Mouse (Mus musculus) limb, embryonic 14.5 days (tissue): ENCODE data around the gene Adarb1. TPM values are rescaled to one million over a fixed set of nuclear protein-coding genes. Genes with fewer than 3 reads are reported as not detected.

Source experiments
- ATAC-seq: fragments of 200-750 bp; cut with Nextera tagmentation; 2 replicates; pipeline ENCODE4 v1.8.0; 2017; ENCODE audit warnings: low read depth, moderate number of reproducible peaks, moderate TSS enrichment; ENCODE audit not compliant: low FRiP score
- DNase-seq: peaks from one replicate; pipeline ENCODE4 v3.0.0-alpha.2; 2015; ENCODE audit warnings: low spot score
- H3K27ac ChIP-seq: fragments of 300-500 bp; sonication (generic); replicated peaks from 2 replicates; pipeline ENCODE4 v1.5.1; 2014; ENCODE audit warnings: low read depth, mild to moderate bottlenecking, low read length, moderate library complexity, mixed read lengths
- H3K27me3 ChIP-seq: fragments of 300-500 bp; sonication (generic); 2 replicates; pipeline ENCODE4 v1.6.1; 2014; ENCODE audit warnings: low read length, mixed read lengths; ENCODE audit not compliant: control insufficient read depth, insufficient read depth
- H3K36me3 ChIP-seq: fragments of 300-500 bp; sonication (generic); 2 replicates; pipeline ENCODE4 v1.6.1; 2014; ENCODE audit warnings: mild to moderate bottlenecking, low read length, moderate library complexity, mixed read lengths; ENCODE audit not compliant: control insufficient read depth, insufficient read depth
- H3K4me1 ChIP-seq: fragments of 300-500 bp; sonication (generic); 2 replicates; pipeline ENCODE4 v1.6.1; 2014; ENCODE audit warnings: antibody characterized with exemption, low read length, mixed read lengths; ENCODE audit not compliant: control insufficient read depth, insufficient read depth
- H3K4me2 ChIP-seq: fragments of 300-500 bp; sonication (generic); replicated peaks from 2 replicates; pipeline ENCODE4 v1.6.1; 2014; ENCODE audit warnings: low read depth, mild to moderate bottlenecking, low read length, moderate library complexity; ENCODE audit not compliant: severe bottlenecking
- H3K4me3 ChIP-seq: fragments of 300-500 bp; sonication (generic); replicated peaks from 2 replicates; pipeline ENCODE4 v1.5.1; 2014; ENCODE audit warnings: low read length
- H3K9ac ChIP-seq: fragments of 300-500 bp; sonication (generic); 2 replicates; pipeline ENCODE4 v1.6.1; 2014; ENCODE audit warnings: mild to moderate bottlenecking, low read depth, low read length, moderate library complexity; ENCODE audit not compliant: severe bottlenecking
- H3K9me3 ChIP-seq: fragments of 300-500 bp; sonication (generic); 2 replicates; pipeline ENCODE4 v1.6.1; 2016; ENCODE audit warnings: low read length; ENCODE audit not compliant: control insufficient read depth
- POLR2A ChIP-seq: fragments of 200-500 bp; IDR thresholded peaks from 2 replicates; pipeline ENCODE4 v1.8.0; 2012; ENCODE audit warnings: inconsistent platforms, mild to moderate bottlenecking, moderate library complexity, borderline replicate concordance; ENCODE audit not compliant: insufficient read depth, insufficient read length; ENCODE audit errors: extremely low read depth
- WGBS: fragments of 180-500 bp; shearing (Covaris S2); extraction: QIAGEN DNeasy Blood & Tissue Kit; methylation state at CpG from one replicate; pipeline ENCODE4 v1.1.7; 2014; 5-methylcytosine and 5-hydroxymethylcytosine counted together
- polyA plus RNA-seq, 2 experiments: library from polyadenylated mRNA; depleted of rRNA in 1 of 2; stranded (reverse) in 1 of 2; unstranded in 1 of 2; fragments of >200 nt; fragmentation: Nextera tagmentation in 1 of 2; extraction: Ambion mirVana in 1 of 2; gene quantifications; 2 replicates each; pipeline versions ENCODE4 v1.2.1 to v1.2.3; 2012 to 2014

Adarb1 gene
- polyA plus RNA-seq, 2 experiments = 3.5 to 7.4 TPM

- Histone ChIP-seq H3K4me1 (no peaks in the 10 kb centered on the region), H3K27me3 (no peaks in the 10 kb centered on the region), H3K9me3 (no peaks in the 10 kb centered on the region), H3K27ac (no peak overlapping the region), H3K9ac (no peak overlapping the region), H3K36me3 (no peaks in the 10 kb centered on the region), H3K4me3 (no peak overlapping the region), H3K4me2 (no peak overlapping the region)
- ATAC-seq (no peak), DNase-seq (no peak)
- TF ChIP-seq POLR2A = no peak
- 93% methylated on average over 6 of the region's 6 CpGs for WGBS
Observed at GRCm38 (mm10) chr10:77397056-77397642, 20.9 kb downstream of the Adarb1 start.

GRCm38 (mm10) chr10:77396015-77396414 is 22.1 kb downstream of the Adarb1 start:
- ATAC-seq = no peak
- Histone ChIP-seq H3K27ac (no peak overlapping the region), H3K4me1 (no peaks in the 10 kb centered on the region), H3K36me3 (no peaks in the 10 kb centered on the region), H3K9ac (no peak overlapping the region), H3K27me3 (no peaks in the 10 kb centered on the region), H3K4me3 (no peak overlapping the region), H3K9me3 (no peaks in the 10 kb centered on the region), H3K4me2 (no peak overlapping the region)
- no peak for DNase-seq
- TF ChIP-seq POLR2A = no peak
- WGBS = 61% methylated on average over 1 of the region's 1 CpGs

- Histone ChIP-seq H3K9ac (no peak overlapping the region), H3K36me3 (no peaks in the 10 kb centered on the region), H3K27me3 (no peaks in the 10 kb centered on the region), H3K27ac (no peak overlapping the region), H3K4me2 (no peak overlapping the region), H3K4me3 (no peak overlapping the region), H3K9me3 (no peaks in the 10 kb centered on the region), H3K4me1 (0 out of 2 replicates have a peak, but pooled peaks cover 2% of the 10 kb centered on the region)
- no peak for ATAC-seq
- 90% methylated on average over 6 of the region's 6 CpGs for WGBS
- no peak for DNase-seq
- TF ChIP-seq POLR2A = no peak
Observed at GRCm38 (mm10) chr10:77391072-77391471, 27.0 kb downstream of the Adarb1 start.

- Histone ChIP-seq H3K27ac (no peak overlapping the region), H3K4me1 (0 out of 2 replicates have a peak, but pooled peaks cover 2% of the 10 kb centered on the region), H3K4me3 (no peak overlapping the region), H3K27me3 (no peaks in the 10 kb centered on the region), H3K9ac (no peak overlapping the region), H3K4me2 (no peak overlapping the region), H3K9me3 (no peaks in the 10 kb centered on the region), H3K36me3 (no peaks in the 10 kb centered on the region)
- 92% methylated on average over 1 of the region's 1 CpGs for WGBS
- no peak for TF ChIP-seq POLR2A
- ATAC-seq = no peak
- no peak for DNase-seq
Observed at GRCm38 (mm10) chr10:77387558-77387957, 30.5 kb downstream of the Adarb1 start.

GRCm38 (mm10) chr10:77385731-77386130 is 32.3 kb downstream of the Adarb1 start:
- ATAC-seq (no peak), DNase-seq (no peak)
- 80% methylated on average over 4 of the region's 4 CpGs for WGBS
- Histone ChIP-seq H3K4me3 (no peak overlapping the region), H3K4me1 (peaks cover 5% of the 10 kb centered on the region; the same call in 1 of the 2 replicates), H3K9ac (no peak overlapping the region), H3K36me3 (no peaks in the 10 kb centered on the region), H3K27me3 (no peaks in the 10 kb centered on the region), H3K4me2 (no peak overlapping the region), H3K27ac (no peak overlapping the region), H3K9me3 (no peaks in the 10 kb centered on the region)
- TF ChIP-seq POLR2A = no peak
